Mouse (Mus musculus) kidney, postnatal 4 days (tissue): ENCODE results near the gene Rasa1.

Experiments used
- DNase-seq, 2 experiments: peaks; one replicate each; pipeline ENCODE4 v3.0.0; 2021; ENCODE audit warnings: mixed read lengths in 2 of 2

Gene Rasa1

GRCm38 (mm10) chr13:85288843-85289713, at the start of gene Rasa1:
Rasa1 (minus strand) TSS chr13:85289130.
- peak; percentile 95 to 97 for DNase-seq

DNA sequence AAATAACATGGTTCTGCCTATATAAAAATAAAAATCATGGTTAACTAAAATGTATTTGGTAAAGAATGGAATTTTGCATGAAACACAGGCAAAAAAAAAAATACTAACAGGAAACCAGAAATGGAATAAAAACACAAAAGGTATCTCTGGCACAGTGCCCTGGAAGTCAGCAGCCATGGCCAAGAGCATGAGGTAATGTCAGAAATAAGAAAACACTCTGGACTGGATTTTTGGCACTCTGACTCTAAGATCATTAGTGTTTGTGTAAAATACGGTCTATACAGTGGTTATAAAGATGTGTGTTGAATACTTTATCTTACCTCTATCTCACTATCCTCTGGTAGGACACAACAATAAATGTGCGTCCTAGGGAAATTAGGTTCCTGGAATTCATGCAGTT, 22.6 kb upstream of the Rasa1 start:
- DNase-seq, result no peak

DNA sequence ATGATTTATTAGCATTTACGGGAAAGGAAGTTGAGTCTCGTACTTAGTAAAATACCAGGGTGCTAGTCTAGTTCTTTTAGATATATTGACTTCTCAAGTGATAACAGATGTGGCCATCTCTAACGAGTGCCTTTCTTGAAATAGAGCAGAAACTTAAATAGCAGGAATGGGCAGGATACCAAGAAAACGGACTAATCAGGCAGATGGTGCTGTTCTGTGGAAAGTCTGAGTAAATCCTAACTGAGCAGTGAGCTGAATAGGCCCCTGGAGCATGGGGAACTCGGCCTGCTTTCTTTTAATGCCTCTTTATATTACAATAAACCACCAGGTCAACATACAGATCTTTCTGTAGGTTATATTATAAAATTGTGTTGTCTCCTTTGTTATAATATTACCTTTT, 22.0 kb upstream of the Rasa1 start:
- no peak for DNase-seq

- no peak for DNase-seq
These were observed 21.6 kb upstream of the Rasa1 start for GRCm38 (mm10) chr13:85310483-85310882.

GRCm38 (mm10) chr13:85306039-85306438, 17.1 kb upstream of the Rasa1 start:
- no peak for DNase-seq

- no peak for DNase-seq
These were observed 1.7 kb upstream of the Rasa1 start for GRCm38 (mm10) chr13:85290651-85291050.

DNA sequence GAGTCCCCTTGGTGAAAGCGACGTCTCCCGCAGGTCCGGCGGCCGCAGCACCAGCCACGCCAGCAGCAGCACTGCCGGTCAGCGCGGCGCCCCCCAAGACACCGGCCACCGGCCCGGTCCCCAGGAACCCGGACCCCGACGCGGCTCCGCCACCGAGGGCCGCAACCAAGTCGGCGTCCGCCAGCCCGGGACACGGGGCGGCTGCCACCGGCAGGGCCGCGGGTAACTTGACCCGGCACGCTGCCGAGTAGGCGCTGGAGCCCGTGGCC, 422 bp downstream of the Rasa1 start:
- no peak for DNase-seq

DNA sequence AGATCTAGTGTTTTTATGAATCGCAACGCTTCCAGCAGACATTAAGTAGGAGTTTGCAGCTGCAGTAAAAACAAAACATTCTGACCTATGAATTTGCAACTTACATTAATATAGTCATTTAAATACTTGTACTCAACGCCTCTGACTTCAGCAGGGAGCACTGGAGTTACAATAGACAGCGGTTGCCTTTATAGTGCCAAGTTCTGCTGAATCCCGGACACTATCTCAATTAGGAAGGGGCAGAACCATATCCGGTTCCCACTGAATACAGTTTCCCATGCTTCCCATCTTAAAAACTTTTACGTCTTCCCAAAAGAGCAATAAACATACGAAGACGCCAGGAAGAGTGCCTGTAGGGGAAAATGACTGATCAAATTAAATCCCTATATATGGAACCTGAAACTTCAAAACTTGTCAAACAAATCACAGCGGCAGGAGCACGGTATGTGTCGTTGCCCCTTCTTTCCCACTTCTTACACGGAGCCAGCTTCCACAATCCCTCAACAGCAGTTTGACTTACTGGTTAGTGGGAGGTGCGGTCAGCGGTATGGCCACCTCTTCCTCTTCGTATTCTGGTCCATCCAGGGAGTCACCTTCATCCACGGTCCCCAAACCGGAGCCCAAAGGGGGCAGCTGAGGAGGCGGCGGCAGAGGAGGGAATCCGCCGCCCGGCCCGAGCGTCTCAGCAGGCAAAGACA, 905 bp downstream of the Rasa1 start:
- peak in 1 of 2 experiments; percentile 58 for DNase-seq

GRCm38 (mm10) chr13:85282626-85283025, 6.3 kb downstream of the Rasa1 start:
- no peak for DNase-seq

DNA sequence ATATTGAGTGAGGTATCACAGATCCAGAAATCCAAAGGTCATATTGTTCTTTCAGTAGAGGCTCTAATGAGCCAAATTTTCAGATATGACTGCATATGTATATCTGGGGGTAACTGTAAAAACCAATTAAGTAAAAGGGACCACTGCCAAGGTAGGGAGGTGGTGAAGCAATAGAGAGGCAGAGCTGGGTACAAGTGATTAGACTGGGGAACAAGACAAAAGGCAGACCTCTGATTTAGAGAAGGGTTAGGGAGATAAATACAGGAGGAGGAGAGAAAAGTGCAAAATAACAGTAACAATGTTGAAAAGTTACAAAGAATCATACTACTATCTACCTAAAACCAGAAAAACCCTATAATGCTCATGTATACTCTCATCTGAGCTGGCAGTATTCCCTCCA, 10.0 kb downstream of the Rasa1 start:
- DNase-seq, result no peak

DNA sequence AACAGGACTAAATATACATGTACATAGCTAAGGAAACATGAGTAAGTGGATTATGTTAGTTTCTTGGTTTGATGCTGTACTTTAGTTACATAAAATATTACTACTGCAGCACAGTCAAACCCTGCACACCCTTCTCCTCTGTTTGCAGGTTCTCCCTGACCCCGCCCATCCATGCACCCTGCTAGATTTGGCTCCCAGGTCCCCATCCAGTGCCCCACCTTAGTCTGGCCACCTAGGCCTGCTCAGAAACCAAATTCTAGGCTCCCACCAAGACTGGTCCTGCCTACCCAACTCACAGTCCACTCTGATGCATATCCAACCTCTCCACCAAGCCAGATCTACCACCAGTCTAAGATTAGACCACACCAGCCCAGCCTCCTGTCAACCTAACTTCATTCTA, 14.4 kb downstream of the Rasa1 start:
- no peak for DNase-seq

DNA sequence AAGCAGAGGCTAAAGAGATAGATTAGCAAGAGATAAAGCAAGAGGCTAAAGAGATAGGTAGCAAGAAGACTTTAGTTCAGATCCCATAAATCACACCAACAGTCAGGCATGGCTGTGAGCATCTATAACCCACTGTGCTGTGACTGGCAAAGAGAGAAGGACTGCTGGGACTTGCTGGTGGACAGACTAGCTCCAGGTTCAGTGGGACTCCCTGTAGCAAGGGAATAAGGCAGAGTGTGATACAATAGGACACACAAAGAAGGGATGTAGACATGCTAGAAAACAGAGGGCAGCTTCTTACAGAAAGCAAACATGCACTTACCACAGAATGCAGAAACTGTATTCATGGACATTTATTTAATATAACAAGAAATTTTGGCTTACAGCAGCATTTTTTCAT, 15.1 kb downstream of the Rasa1 start:
- DNase-seq, result no peak

GRCm38 (mm10) chr13:85238760-85239159, 50.2 kb downstream of the Rasa1 start:
- DNase-seq, result no peak

DNA sequence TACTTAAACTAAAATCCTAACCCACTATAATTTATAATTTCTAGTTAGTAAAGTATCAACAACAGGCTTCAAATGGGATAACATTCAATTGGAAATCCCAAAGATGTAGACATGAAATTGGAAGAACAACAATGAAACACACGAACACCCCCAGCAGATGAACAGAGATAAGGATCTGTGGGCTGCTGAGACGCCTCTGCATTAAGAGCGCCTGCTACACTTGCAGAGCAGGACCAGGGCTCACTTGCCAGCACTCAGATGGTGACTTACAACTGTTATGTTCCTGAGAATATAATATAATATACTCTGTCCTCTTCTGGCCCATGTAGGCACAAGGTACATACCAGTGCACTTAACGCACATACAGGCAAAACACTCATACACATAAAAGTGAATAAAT, 70.3 kb downstream of the Rasa1 start:
- no peak for DNase-seq

- no peak for DNase-seq
These were observed 78.6 kb downstream of the Rasa1 start for GRCm38 (mm10) chr13:85210353-85210752.

DNA sequence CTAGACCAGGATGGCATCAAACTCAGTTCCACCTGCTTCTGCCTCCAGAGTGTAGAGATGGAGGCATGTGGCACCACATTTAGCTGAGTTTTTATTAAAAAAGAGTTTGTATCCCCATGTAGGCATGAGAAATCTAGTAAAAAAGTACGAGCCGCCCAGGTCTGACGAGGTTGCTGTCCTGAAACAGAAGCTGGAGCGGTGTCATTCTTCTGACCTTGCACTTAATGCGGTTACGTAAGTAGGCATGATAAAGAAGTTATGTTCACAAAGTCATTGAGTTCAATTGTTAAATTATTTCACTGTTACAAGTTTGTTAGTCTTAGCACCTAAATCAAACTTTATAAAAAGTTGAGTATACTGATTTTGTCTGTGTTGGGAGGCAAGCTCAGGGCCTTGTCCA, 80.3 kb downstream of the Rasa1 start:
- DNase-seq, result no peak

- no peak for DNase-seq
These were observed 81.4 kb downstream of the Rasa1 start for GRCm38 (mm10) chr13:85207493-85207892.

DNA sequence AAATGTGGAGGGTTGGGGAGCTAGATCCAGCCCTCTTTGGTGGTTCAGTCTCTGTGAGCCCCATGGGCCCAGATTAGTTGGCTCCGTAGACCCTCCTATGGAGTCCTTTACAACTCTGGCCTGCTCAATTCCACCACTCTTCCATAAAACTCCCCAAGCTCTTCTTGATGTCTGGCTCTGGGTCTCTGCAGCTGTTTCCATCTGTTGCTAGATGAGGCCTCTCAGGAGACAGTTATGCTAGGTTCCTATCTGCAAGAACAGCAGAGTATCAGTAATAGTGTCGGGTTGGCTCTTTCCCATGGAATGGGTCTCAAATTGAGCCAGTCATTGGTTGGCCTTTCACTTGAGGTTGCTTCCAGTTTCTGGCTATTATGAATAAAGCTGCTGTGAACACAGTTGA, 97.7 kb downstream of the Rasa1 start:
- DNase-seq, result no peak

DNA sequence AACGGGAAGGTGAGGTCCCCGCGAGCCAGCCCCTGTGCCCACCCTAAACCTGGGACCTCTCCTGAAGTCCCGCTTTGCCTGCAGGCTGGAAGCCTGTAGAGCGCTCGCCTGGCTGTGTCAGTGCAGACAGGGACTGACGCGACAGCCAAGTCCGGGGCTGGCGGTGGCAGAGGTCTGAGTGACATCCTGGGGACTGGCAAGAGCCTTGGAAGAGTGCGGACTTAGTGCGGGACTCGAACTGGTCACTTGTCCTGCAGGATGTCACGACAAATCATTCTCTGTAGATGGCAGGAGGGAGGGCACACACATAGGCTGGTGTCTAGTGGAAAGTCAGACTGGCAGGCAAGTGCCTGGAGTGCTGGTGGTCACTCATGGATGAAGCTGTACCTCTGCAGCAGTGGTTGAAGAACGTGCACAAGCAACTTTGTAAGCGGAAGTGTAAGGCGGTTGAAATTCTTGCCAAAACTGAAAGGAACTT, 99.2 kb downstream of the Rasa1 start:
- no peak for DNase-seq

DNA sequence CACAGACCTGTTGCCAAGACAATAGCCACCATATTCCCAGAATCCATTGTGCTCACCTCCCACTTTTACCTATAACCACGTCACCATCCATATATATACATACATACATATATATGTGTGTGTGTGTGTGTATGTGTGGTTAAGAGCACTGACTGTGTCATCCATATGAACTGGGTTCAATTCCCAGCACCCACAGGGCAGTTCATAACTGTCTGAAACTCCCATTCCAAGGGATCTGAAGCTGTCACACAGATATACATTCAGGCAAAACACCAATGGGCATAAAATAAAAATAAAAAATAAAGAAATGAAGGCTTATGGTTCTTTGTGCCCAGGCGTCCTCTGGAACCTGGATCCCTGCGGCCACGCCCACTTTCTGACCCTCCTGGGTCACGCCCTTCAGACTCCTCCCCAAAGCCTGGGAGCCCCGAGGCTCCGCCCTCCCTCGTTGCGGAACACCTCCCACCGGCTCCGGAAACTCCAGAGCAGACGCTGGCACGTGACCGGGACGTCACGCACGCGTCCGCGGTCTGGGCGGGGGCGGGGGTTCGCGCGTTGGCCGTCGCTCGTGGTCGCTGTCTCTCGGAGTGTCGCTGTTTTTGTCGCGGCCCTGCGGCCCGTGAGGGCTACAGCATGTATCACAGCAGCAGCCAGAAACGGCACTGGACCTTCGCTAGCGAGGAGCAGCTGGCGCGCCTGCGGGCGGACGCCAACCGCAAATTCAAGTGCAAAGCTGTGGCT, 99.9 kb downstream of the Rasa1 start, which contains the start of gene Ccnh:
Gene Ccnh, plus strand, starts transcription at position 506 of the 741 bp plus-strand sequence.
- DNase-seq, result peak; percentile 95 to 97
